Mouse (Mus musculus) C2C12 (cell line): ENCODE measurements around the gene 2010005H15Rik. TPM values are rescaled to one million over a fixed set of nuclear protein-coding genes. Genes with fewer than 3 reads are reported as not detected.
"Not testable (repeated sequence)": the region's sequence is repeated elsewhere in the genome, so short reads cannot be mapped to it uniquely, and the experiment has no call there.

Source experiments
- H3K27me3 ChIP-seq: one replicate; pipeline ENCODE4 v1.6.1; 2011; ENCODE audit not compliant: control insufficient read depth, insufficient read depth, insufficient read length
- H3K36me3 ChIP-seq: one replicate; pipeline ENCODE4 v1.6.1; 2011; ENCODE audit not compliant: control insufficient read depth, insufficient read depth
- H3K4me3 ChIP-seq: one replicate; pipeline ENCODE4 v1.5.1; 2011; ENCODE audit warnings: mild to moderate bottlenecking, control low read depth; ENCODE audit not compliant: poor library complexity, insufficient read depth, severe bottlenecking
- H3K79me2 ChIP-seq: one replicate; pipeline ENCODE4 v1.6.1; 2011; ENCODE audit not compliant: control insufficient read depth, insufficient read depth
- H3K79me3 ChIP-seq: one replicate; pipeline ENCODE4 v1.6.1; 2011; ENCODE audit warnings: low read depth, control low read depth
- H3ac ChIP-seq: one replicate; pipeline ENCODE3; 2011; ENCODE audit warnings: low read depth; ENCODE audit not compliant: control insufficient read depth, insufficient read length
- CEBPB ChIP-seq: IDR thresholded peaks from one replicate; pipeline ENCODE4 v1.6.1; 2011; ENCODE audit warnings: low read depth, mild to moderate bottlenecking, control low read depth, moderate library complexity
- CTCF ChIP-seq: IDR thresholded peaks from one replicate; pipeline ENCODE4 v1.5.1; 2011; ENCODE audit not compliant: control insufficient read depth, insufficient read depth, insufficient read length
- FOSL1 ChIP-seq: IDR thresholded peaks from one replicate; pipeline ENCODE4 v1.8.0; 2011; ENCODE audit warnings: mild to moderate bottlenecking, low read length; ENCODE audit not compliant: poor library complexity, insufficient read depth, severe bottlenecking
- MAX ChIP-seq: IDR thresholded peaks from one replicate; pipeline ENCODE4 v1.6.1; 2011; ENCODE audit warnings: mild to moderate bottlenecking, control low read depth
- MYOD1 ChIP-seq: IDR thresholded peaks from one replicate; pipeline ENCODE4 v1.6.1; 2011; ENCODE audit warnings: low read depth; ENCODE audit not compliant: control insufficient read depth, insufficient read length
- MYOG ChIP-seq: IDR thresholded peaks from one replicate; pipeline ENCODE4 v1.6.1; 2011; ENCODE audit not compliant: control insufficient read depth, insufficient read length; ENCODE audit errors: extremely low read depth
- USF1 ChIP-seq: IDR thresholded peaks from one replicate; pipeline ENCODE4 v1.6.1; 2011; ENCODE audit warnings: low read depth, mild to moderate bottlenecking, control low read depth, moderate library complexity
- polyA plus RNA-seq: library from polyadenylated mRNA; unstranded; fragments of >200 nt; fragmentation: generic; extraction: Trizol; gene quantifications from one replicate; pipeline ENCODE4 v1.2.1, GENCODE M21; 2012; ENCODE audit warnings: missing spikeins

The 2010005H15Rik gene
- polyA plus RNA-seq, 1 experiment: 0.20 TPM

DNA sequence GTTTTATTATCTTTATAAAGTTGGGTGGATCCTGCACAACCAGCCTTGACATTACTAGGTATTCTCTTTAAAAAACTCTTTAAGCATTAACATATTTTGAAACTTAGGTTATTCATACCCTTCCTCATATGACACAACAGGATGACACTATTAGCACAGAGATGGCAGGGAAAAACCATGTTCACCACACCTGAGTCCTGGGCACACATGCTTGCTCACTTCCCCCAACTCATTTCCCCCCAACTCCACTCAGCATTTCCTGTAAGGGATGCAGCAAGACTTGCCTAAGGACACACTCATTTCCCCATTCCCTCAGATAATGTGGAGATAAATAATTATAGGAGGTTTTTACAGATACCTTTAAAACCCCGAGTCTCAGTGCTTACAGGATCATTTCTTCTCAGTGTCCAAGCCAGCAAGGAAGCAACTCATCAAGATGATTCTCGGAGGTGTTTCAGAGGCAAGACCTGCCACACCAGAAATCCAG is 11.3 kb upstream of the 2010005H15Rik start, which contains the start of gene Gm5416:
TSS of gene Gm5416 (plus strand) at position 437 of the 487 bp plus-strand sequence.
- Histone ChIP-seq H3K27me3 (no peaks in the 10 kb centered on the region), H3ac (no peak within 1 kb of the TSS), H3K36me3 (no peaks in the 10 kb centered on the region), H3K79me2 (no peaks in the 10 kb centered on the region), H3K4me3 (no peak within 1 kb of the TSS), H3K79me3 (no peaks in the 10 kb centered on the region)
- TF ChIP-seq CEBPB (no peak), MYOG (no peak), MAX (no peak), CTCF (no peak), FOSL1 (no peak), USF1 (no peak), MYOD1 (no peak)

DNA sequence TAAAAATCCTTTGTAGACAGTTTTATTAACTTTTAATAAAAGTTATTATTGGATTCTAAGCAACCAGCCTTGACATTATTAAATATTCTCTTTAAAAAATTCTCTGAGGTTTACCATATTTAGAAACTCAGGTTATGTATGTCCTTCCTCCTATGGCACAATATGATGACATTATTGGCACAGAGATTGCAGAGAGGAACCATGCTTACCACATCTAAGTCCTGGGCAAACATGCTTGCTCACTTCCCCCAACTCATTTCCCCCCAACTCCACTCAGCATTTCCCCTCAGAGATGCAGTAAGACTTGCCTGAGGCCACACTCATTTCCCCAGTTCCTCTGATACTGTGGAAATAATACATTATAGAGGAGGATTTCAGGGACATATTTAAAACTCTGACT is 39.3 kb downstream of the 2010005H15Rik start:
- H3K79me2 ChIP-seq, H3K79me3 ChIP-seq, H3K4me3 ChIP-seq, H3K27me3 ChIP-seq, H3K36me3 ChIP-seq, H3ac ChIP-seq: not testable (repeated sequence)

DNA sequence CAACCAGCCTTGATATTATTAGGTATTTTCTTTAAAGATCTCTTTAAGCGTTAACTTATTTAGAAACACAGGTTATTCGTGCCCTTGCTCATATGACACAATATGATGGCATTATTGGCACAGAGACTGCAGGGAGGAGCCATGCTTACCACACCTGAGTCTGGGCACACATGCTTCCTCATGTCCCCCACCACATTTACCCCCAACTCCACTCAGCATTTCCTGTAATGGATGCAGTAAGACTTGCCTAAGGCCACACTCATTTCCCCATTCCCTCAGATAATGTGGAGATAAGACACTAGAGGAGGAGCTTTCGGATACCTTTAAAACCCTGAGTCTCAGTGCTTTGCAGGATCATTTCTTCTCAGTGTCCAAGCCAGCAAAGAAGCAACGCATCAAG is 55.5 kb downstream of the 2010005H15Rik start, which contains the start of gene Stfa1:
TSS of gene Stfa1 (plus strand) at position 156 of the 400 bp plus-strand sequence.
- H3ac ChIP-seq, H3K4me3 ChIP-seq, H3K79me3 ChIP-seq, H3K27me3 ChIP-seq, H3K36me3 ChIP-seq, H3K79me2 ChIP-seq: not testable (repeated sequence)

DNA sequence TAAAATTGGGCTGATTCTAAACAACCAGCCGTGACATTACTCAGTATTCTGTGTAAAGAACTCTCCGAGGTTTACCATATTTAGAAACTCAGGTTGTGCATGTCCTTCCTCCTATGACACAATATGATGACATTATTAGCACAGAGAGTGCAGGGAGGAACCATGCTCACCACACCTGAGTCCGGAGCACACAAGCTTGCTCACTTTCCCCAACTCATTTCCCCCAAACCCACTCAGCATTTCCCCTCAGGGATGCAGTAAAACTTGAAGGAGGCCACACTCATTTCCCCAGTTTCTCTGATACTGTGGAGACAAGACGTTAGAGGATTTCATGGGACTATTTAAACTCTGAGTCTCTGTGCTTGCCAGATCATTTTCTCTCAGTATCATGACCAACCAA is 67.9 kb downstream of the 2010005H15Rik start:
- Histone ChIP-seq H3K27me3 (no peaks in the 10 kb centered on the region), H3K79me3 (no peaks in the 10 kb centered on the region), H3K79me2 (no peaks in the 10 kb centered on the region), H3K4me3 (no peak overlapping the region), H3K36me3 (no peaks in the 10 kb centered on the region), H3ac (no peak overlapping the region)
- TF ChIP-seq MYOG: no peak
- TF ChIP-seq USF1: no peak

Other genes starting within 250 kb of the 2010005H15Rik start
- 8.3 TPM for gene Kpna1, start 242.7 kb upstream of the 2010005H15Rik start, polyA plus RNA-seq
- 1.6 TPM for gene Wdr5b, start 180.3 kb upstream of the 2010005H15Rik start, polyA plus RNA-seq
- gene Fam162a, start 149.9 kb upstream of the 2010005H15Rik start, polyA plus RNA-seq: 178 TPM
- 52.8 TPM for gene Ccdc58, start 149.8 kb upstream of the 2010005H15Rik start, polyA plus RNA-seq
- not detected for gene Csta1, start 90.2 kb upstream of the 2010005H15Rik start, polyA plus RNA-seq
- not detected for gene Stfa2l1, start 64.7 kb upstream of the 2010005H15Rik start, polyA plus RNA-seq
- gene Gm5483, start 37.3 kb upstream of the 2010005H15Rik start, polyA plus RNA-seq: not detected
- gene Gm5416, start 11.1 kb upstream of the 2010005H15Rik start, polyA plus RNA-seq: not detected
- not detected for gene Stfa1, start 55.5 kb downstream of the 2010005H15Rik start, polyA plus RNA-seq
- gene BC117090, start 112.9 kb downstream of the 2010005H15Rik start, polyA plus RNA-seq: not detected
- gene BC100530, start 146.3 kb downstream of the 2010005H15Rik start, polyA plus RNA-seq: not detected
- not detected for gene Stfa2, start 187.0 kb downstream of the 2010005H15Rik start, polyA plus RNA-seq
- not detected for gene Stfa3, start 233.9 kb downstream of the 2010005H15Rik start, polyA plus RNA-seq